Mouse (Mus musculus): ENCODE results near the gene Mpp6.

- TF ChIP-seq CTCF (IDR thresholded peaks at IDR 0.05; ENCODE audit: low read depth) = no peak
- TF ChIP-seq EP300 (IDR thresholded peaks at IDR 0.05; ENCODE audit: low read depth) = no peak
Measured at GRCm38 (mm10) chr6:50114280-50114679, 4.2 kb downstream of the Mpp6 start.
